In genomic region chr9:70669197-70669596, GRCm38 (mm10) we compare ENCODE assay signal across 20 mouse cellular contexts. TPM values are rescaled to one million over a fixed set of nuclear protein-coding genes. Genes with fewer than 3 reads are reported as not detected.
DNase-seq lines count a peak whose midpoint lies in the region; ATAC-seq lines count a peak whose summit lies in the region.
"Had no signal": no experiment of that assay in that cellular context is flagged by ENCODE, and none has a peak within 500 bp of the region (broad histone marks: within the 10 kb centered on the region; RNA-seq: fewer than 3 reads in every experiment).

No protein-coding gene starts in this region.

- H3K4me3 ChIP-seq in heart, embryonic 11.5 days (ENCODE audit: low read depth, low read length) = no peak overlapping the region
- no peak overlapping the region for H3K4me3 ChIP-seq in liver, embryonic 11.5 days (ENCODE audit: low read depth, low read length)
- H3K4me3 ChIP-seq: hindbrain, embryonic 10.5 days; midbrain, embryonic 13.5 days; myocyte had no signal

- no peaks in the 10 kb centered on the region for H3K27me3 ChIP-seq in heart, embryonic 11.5 days (ENCODE audit: control insufficient read depth, insufficient read depth, low read length)
- H3K27me3 ChIP-seq in liver, embryonic 11.5 days (replicated peaks; ENCODE audit: control insufficient read depth, insufficient read depth, low read length) = no peaks in the 10 kb centered on the region
- H3K27me3 ChIP-seq: midbrain, embryonic 13.5 days had no signal

- H3K27ac ChIP-seq in heart, embryonic 11.5 days (ENCODE audit: low read depth, low read length) = peak overlapping the region; percentile 57; the same call in 1 of the 2 replicates
- H3K27ac ChIP-seq in liver, embryonic 11.5 days (ENCODE audit: low read depth, low read length) = peak overlapping the region; percentile 93
- H3K27ac ChIP-seq: hindbrain, embryonic 10.5 days; macrophage; midbrain, embryonic 13.5 days had no signal

- peaks cover 6% of the 10 kb centered on the region for H3K4me1 ChIP-seq in heart, embryonic 11.5 days (ENCODE audit: control insufficient read depth, insufficient read depth, low read length)
- H3K4me1 ChIP-seq in liver, embryonic 11.5 days (replicated peaks; ENCODE audit: control insufficient read depth, insufficient read depth, low read length) = peaks cover 25% of the 10 kb centered on the region
- H3K4me1 ChIP-seq: hindbrain, embryonic 10.5 days; midbrain, embryonic 13.5 days had no signal

- intact Hi-C loops in heart, postnatal 14 days (cut with DNase I) = no loop called here
- intact Hi-C loops in left cerebral cortex, postnatal 14 days (cut with DNase I) = no loop called here

- no peaks in the 10 kb centered on the region for H3K36me3 ChIP-seq in heart, embryonic 11.5 days (ENCODE audit: control insufficient read depth, insufficient read depth, low read length)
- H3K36me3 ChIP-seq in liver, embryonic 11.5 days (ENCODE audit: control insufficient read depth, insufficient read depth, low read length) = no peaks in the 10 kb centered on the region
- H3K36me3 ChIP-seq: hindbrain, embryonic 10.5 days; midbrain, embryonic 13.5 days had no signal

- H3K4me2 ChIP-seq in heart, embryonic 11.5 days = no peak overlapping the region
- H3K4me2 ChIP-seq in liver, embryonic 11.5 days = peak overlapping the region; percentile 25; the same call in 1 of the 2 replicates
- H3K4me2 ChIP-seq: midbrain, embryonic 13.5 days had no signal

- no peak overlapping the region for H3K9ac ChIP-seq in heart, embryonic 11.5 days (ENCODE audit: low read depth, low read length)
- no peak overlapping the region for H3K9ac ChIP-seq in liver, embryonic 11.5 days (ENCODE audit: low read depth, low read length)
- H3K9ac ChIP-seq: midbrain, embryonic 13.5 days had no signal

- no peak for DNase-seq in heart, postnatal 14 days
- DNase-seq in c-Kit-negative CD71-positive TER-119-positive erythroid progenitor cells, embryonic 14.5 days (ENCODE audit: low read depth, low spot score) = peak; percentile 92
- no peak for DNase-seq in liver, embryonic 11.5 days (ENCODE audit: low spot score)
- DNase-seq in spleen, postnatal 14 days (ENCODE audit: low spot score in 2 of 2) = peak; percentile 28 to 34
- no peak for DNase-seq in left cerebral cortex, postnatal 14 days (ENCODE audit: low spot score in 2 of 2)
- DNase-seq in cerebellum, adult 8-10 months = no peak
- no peak for DNase-seq in urinary bladder, adult 18-20 months (ENCODE audit: low spot score in 2 of 2)
- DNase-seq: cerebellum, adult 18-20 months; kidney, postnatal 14 days; lung, adult 2 months; right cerebral cortex, adult 18-20 months; thymus, postnatal 25 days had no signal

- WGBS in heart, embryonic 11.5 days (ENCODE audit: insufficient replicate concordance) = 48% methylated on average over 2 of the region's 2 CpGs
- 34% methylated on average over 2 of the region's 2 CpGs for WGBS in liver, embryonic 11.5 days

- ATAC-seq in heart, embryonic 11.5 days (replicated peaks; ENCODE audit: insufficient number of reproducible peaks, low FRiP score, low TSS enrichment) = peak; percentile 88
- peak; percentile 91 for ATAC-seq in liver, embryonic 11.5 days (replicated peaks; ENCODE audit: low FRiP score)
- ATAC-seq: forebrain, embryonic 16.5 days; inflammation-experienced regulatory T-cells, adult 6 months; midbrain, embryonic 13.5 days had no signal

- H3K9me3 ChIP-seq in heart, embryonic 11.5 days (replicated peaks; ENCODE audit: control insufficient read depth, low read length) = no peaks in the 10 kb centered on the region
- no peaks in the 10 kb centered on the region for H3K9me3 ChIP-seq in liver, embryonic 11.5 days (ENCODE audit: control insufficient read depth, low read length)
- H3K9me3 ChIP-seq: hindbrain, embryonic 10.5 days; midbrain, embryonic 13.5 days had no signal

RNA-seq across cellular contexts. Expression of gene Adam10, which starts 9.6 kb away (rescaled TPM):
- polyA plus RNA-seq in heart, embryonic 11.5 days (2014; fragmentation: Nextera tagmentation; extraction: Ambion mirVana) = 70.2 and 80.2 TPM in 2 replicates
- total RNA-seq in heart, postnatal 14 days (2021) = 10 to 100 TPM; 56.1 to 56.4 TPM
- 74.2 and 82.2 TPM in 2 replicates for polyA plus RNA-seq in liver, embryonic 11.5 days (2014; fragmentation: Nextera tagmentation; extraction: Ambion mirVana)
- total RNA-seq in left cerebral cortex, postnatal 14 days (2021) = 10 to 100 TPM; 77.5 to 83.3 TPM

RNA-seq across cellular contexts. Expression of gene Mindy2, which starts 12.2 kb away (rescaled TPM):
- 9.0 and 9.7 TPM in 2 replicates for polyA plus RNA-seq in heart, embryonic 11.5 days (2014; fragmentation: Nextera tagmentation; extraction: Ambion mirVana)
- total RNA-seq in heart, postnatal 14 days (2021) = 10 to 100 TPM; 34.7 to 35.0 TPM
- polyA plus RNA-seq in liver, embryonic 11.5 days (2014; fragmentation: Nextera tagmentation; extraction: Ambion mirVana) = 11.4 and 13.4 TPM in 2 replicates
- total RNA-seq in left cerebral cortex, postnatal 14 days (2021) = 10 to 100 TPM; 32.9 to 36.2 TPM

RNA-seq across cellular contexts. Expression of gene Gm10642, which starts 13.1 kb away (rescaled TPM):
- not detected in 2 replicates for polyA plus RNA-seq in heart, embryonic 11.5 days (2014; fragmentation: Nextera tagmentation; extraction: Ambion mirVana)
- total RNA-seq in heart, postnatal 14 days (2021) = under 1 TPM; 0.45 to 0.56 TPM
- polyA plus RNA-seq in liver, embryonic 11.5 days (2014; fragmentation: Nextera tagmentation; extraction: Ambion mirVana) = 0.48 and 0.65 TPM in 2 replicates
- 1 to 10 TPM; 1.7 to 1.9 TPM for total RNA-seq in left cerebral cortex, postnatal 14 days (2021)
- total RNA-seq: gastrocnemius, adult 18-20 months had no signal

Comparison
In these comparisons a context has a peak if more than half of its experiments do, and no peak if none do; other contexts are left out.
1. DNase-seq: peak in c-Kit-negative CD71-positive TER-119-positive erythroid progenitor cells, embryonic 14.5 days (single experiment) and spleen, postnatal 14 days (2 of 2); none in heart, postnatal 14 days (0 of 2), liver, embryonic 11.5 days (single experiment), left cerebral cortex, postnatal 14 days (0 of 2), cerebellum, adult 8-10 months (single experiment) and urinary bladder, adult 18-20 months (0 of 2).